Mouse (Mus musculus): ENCODE data around the gene Bysl. TPM values are rescaled to one million over a fixed set of nuclear protein-coding genes. Genes with fewer than 3 reads are reported as not detected.
A peak's percentile ranks its signal among the peaks of the same experiment; 100 is the strongest.

The Bysl gene
- total and polyA plus RNA-seq, 3 experiments, result 8.1 to 35.2 (median 11.3) TPM

DNA sequence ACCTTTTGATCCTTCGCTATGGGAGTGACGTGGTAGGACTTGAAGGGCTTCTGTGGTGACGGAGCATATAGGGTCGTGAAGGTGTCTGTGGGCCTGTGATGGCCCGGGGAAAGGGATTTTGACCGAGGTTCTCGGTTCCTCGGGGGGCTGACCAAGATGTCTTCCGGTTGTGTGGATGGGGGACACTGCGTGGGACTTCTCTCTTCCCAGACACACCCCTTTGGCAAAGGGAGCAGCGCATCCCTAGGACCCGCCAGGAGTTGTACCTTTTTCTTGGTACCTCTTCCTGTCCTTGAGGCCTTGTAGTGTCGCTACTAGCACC lies 330 bp upstream of the Bysl start:
- no peak for TF ChIP-seq POLR2AphosphoS5 (IDR thresholded peaks at IDR 0.05; ENCODE audit: insufficient replicate concordance, low read depth, low read length)
- Histone ChIP-seq H3K27me3 (ENCODE audit: insufficient read depth, low read length) (no peaks in the 10 kb centered on the region), H3K4me3 (ENCODE audit: low read depth, low read length) (peak overlapping the region; percentile 85), H3K36me3 (replicated peaks) (peaks cover 76% of the 10 kb centered on the region), H3K4me1 (ENCODE audit: insufficient read depth, low read depth, low read length) (peaks cover 68% of the 10 kb centered on the region), H3K9me3 (replicated peaks) (no peaks in the 10 kb centered on the region)
- ATAC-seq (ENCODE audit: extremely low read depth, insufficient number of reproducible peaks, low FRiP score, poor library complexity, severe bottlenecking), result no peak
- DNase-seq (ENCODE audit: low spot score), result no peak

DNA sequence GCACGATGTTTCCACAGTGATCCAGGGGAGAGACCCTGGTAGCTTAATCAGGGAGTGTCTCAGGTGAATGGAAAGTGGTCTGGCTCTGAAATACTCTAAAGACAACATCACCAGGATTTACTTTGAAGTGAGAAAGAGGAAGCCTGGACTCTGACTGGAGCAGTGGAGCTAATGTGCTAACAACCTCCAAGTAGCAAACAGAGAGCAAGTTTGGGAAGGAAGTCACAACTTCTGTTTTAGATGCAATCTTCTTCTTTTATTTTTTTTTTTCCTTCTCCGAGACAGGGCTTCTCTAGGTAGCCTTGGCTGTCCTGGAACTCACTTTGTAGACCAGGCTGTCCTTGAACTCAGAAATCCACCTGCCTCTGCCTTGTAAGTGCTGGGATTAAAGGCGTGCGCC lies 2.1 kb downstream of the Bysl start:
- TF ChIP-seq GATA2 (IDR thresholded peaks at IDR 0.05; ENCODE audit: borderline replicate concordance, low read depth, low read length), result no peak
- no peak for TF ChIP-seq GATA1 (IDR thresholded peaks at IDR 0.05; ENCODE audit: borderline replicate concordance, low read length)
- TF ChIP-seq CTCF (IDR thresholded peaks at IDR 0.05; ENCODE audit: low read depth, low read length), result no peak
- TF ChIP-seq POLR2AphosphoS5 (IDR thresholded peaks at IDR 0.05; ENCODE audit: insufficient replicate concordance, low read depth, low read length), result no peak
- Histone ChIP-seq H3K4me3 (ENCODE audit: low read depth, low read length) (no peak overlapping the region; the same call in 1 of the 2 replicates), H3K27me3 (ENCODE audit: insufficient read depth, low read length) (no peaks in the 10 kb centered on the region), H3K4me1 (ENCODE audit: insufficient read depth, low read depth, low read length) (peaks cover 51% of the 10 kb centered on the region), H3K9me3 (replicated peaks) (no peaks in the 10 kb centered on the region), H3K36me3 (replicated peaks) (peaks cover 75% of the 10 kb centered on the region)
- ATAC-seq (ENCODE audit: extremely low read depth, insufficient number of reproducible peaks, low FRiP score, poor library complexity, severe bottlenecking), result no peak
- DNase-seq (ENCODE audit: low spot score), result no peak

DNA sequence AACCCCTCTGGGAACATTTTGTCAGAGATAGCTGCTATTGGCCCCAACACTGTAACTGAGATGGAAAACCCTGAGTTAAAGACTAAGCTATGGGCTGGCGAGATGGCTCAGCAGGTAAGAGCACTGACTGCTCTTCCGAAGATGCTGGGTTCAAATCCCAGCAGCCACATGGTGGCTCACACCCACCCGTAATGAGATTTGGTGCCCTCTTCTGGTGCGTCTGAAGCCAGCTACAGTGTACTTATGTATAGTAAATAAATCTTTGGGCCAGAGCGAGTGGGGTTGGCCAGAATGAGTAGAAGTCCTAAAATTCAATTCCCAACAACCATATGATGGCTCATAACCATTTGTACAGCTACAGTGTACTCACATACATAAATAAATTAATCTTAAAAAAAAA lies 5.1 kb downstream of the Bysl start:
- peaks cover 40% of the 10 kb centered on the region for H3K4me1 ChIP-seq (ENCODE audit: insufficient read depth, low read depth, low read length)
- ATAC-seq (ENCODE audit: extremely low read depth, insufficient number of reproducible peaks, low FRiP score, poor library complexity, severe bottlenecking), result no peak
- peaks cover 82% of the 10 kb centered on the region for H3K36me3 ChIP-seq (replicated peaks)

DNA sequence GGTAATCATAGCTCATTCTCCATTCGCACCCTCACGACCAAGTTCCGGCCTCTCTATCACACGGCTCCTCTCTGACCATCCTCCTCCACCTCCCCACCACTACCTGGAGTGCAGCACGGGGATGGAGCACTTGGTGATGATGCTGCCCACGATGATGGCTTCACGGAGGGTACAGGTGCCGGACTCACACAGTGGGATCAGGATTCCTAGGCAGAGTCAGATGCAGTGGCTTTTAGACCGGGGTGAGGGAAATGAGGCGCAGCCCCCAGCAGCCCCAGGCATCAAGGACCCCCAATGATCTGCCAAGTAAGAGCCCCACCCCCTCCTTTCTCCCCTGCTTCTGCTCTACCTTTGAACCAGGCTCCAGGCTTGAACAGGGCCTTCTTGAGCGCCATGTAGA lies 9.0 kb downstream of the Bysl start:
- DNase-seq (ENCODE audit: low spot score) (no peak), ATAC-seq (ENCODE audit: extremely low read depth, insufficient number of reproducible peaks, low FRiP score, poor library complexity, severe bottlenecking) (no peak)
- Histone ChIP-seq H3K36me3 (replicated peaks) (peaks cover 95% of the 10 kb centered on the region), H3K4me1 (ENCODE audit: insufficient read depth, low read depth, low read length) (peaks cover 59% of the 10 kb centered on the region), H3K27me3 (ENCODE audit: insufficient read depth, low read length) (no peaks in the 10 kb centered on the region), H3K4me3 (ENCODE audit: low read depth, low read length) (no peak overlapping the region), H3K9me3 (replicated peaks) (no peaks in the 10 kb centered on the region)
- TF ChIP-seq CTCF (IDR thresholded peaks at IDR 0.05; ENCODE audit: low read depth, low read length) (no peak), TAL1 (conservative IDR thresholded peaks at IDR 0.05; ENCODE audit: low read depth, low read length) (no peak), GATA1 (IDR thresholded peaks at IDR 0.05; ENCODE audit: borderline replicate concordance, low read length) (no peak), POLR2AphosphoS5 (IDR thresholded peaks at IDR 0.05; ENCODE audit: insufficient replicate concordance, low read depth, low read length) (no peak), GATA2 (IDR thresholded peaks at IDR 0.05; ENCODE audit: borderline replicate concordance, low read depth, low read length) (no peak)

More for the DNA sequence above, 5.1 kb downstream of the Bysl start:
- TF ChIP-seq POLR2AphosphoS5 (IDR thresholded peaks at IDR 0.05; ENCODE audit: insufficient replicate concordance, low read depth, low read length) (no peak), TAL1 (conservative IDR thresholded peaks at IDR 0.05; ENCODE audit: low read depth, low read length) (no peak), CTCF (IDR thresholded peaks at IDR 0.05; ENCODE audit: low read depth, low read length) (no peak), GATA1 (IDR thresholded peaks at IDR 0.05; ENCODE audit: borderline replicate concordance, low read length) (no peak), GATA2 (IDR thresholded peaks at IDR 0.05; ENCODE audit: borderline replicate concordance, low read depth, low read length) (no peak)
- no peak overlapping the region for H3K4me3 ChIP-seq (ENCODE audit: low read depth, low read length)
- H3K27me3 ChIP-seq (ENCODE audit: insufficient read depth, low read length), result no peaks in the 10 kb centered on the region
- no peak for DNase-seq (ENCODE audit: low spot score)
- H3K9me3 ChIP-seq (replicated peaks), result no peaks in the 10 kb centered on the region

DNA sequence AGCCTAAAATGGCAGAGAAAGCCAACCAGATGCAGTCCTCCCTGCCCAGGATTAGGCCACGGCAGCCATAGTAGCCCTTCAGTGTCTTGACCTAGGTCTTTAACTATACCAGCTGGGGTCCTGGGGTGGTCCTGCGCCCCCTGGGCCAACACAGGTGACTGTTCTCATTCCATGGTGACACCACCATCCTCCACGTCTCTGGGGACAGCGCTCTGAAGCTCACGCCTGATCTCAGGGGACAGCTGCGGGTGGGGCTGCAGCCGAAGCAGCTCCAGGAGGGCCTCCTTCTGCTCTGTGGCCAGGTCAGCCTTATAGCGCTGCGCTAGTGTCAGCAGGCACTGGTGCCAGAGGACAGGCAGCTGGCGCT lies 9.9 kb downstream of the Bysl start:
- no peak for DNase-seq (ENCODE audit: low spot score)
- no peaks in the 10 kb centered on the region for H3K27me3 ChIP-seq (ENCODE audit: insufficient read depth, low read length)

DNA sequence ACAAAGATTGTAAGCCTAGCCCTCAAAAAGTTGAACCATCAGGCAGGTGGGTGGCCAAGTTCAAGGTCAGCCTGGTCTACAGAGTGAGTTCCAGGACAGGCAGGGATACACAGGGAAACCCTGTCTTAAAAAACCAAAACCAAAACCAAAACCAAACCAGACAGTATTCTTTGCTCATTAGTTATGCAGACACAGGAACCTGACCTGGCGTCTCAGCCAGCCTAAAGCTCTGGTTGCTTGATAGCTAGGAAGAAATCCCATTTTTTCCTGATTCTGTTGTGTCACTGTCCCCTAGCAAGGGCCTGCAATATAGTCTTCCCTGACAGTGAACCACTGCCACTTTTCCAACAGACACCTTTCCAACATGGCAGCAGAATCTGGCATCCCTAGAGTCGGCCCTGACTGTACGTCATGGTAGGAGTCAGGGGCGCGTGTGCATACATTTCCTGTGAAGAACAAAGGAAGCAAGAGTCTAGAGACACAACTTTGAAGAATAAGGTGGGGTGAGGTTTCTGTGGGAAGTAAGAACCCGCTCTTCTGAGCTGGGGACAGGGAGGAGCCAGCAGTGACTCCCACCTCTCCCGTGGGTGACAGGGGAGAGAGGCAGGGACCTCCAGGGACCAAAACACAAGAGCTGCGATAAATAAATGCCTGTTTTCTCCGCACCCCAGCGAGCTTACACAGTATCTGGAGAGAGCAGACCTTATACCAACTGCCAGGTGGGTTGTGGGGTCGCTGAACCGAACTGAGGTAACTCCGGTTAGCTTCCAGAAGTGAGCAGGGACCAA lies 10.5 kb downstream of the Bysl start:
- H3K4me1 ChIP-seq (ENCODE audit: insufficient read depth, low read depth, low read length), result peaks cover 65% of the 10 kb centered on the region
- no peak for TF ChIP-seq GATA2 (IDR thresholded peaks at IDR 0.05; ENCODE audit: borderline replicate concordance, low read depth, low read length)
- no peak for TF ChIP-seq TAL1 (conservative IDR thresholded peaks at IDR 0.05; ENCODE audit: low read depth, low read length)
- no peak for TF ChIP-seq GATA1 (IDR thresholded peaks at IDR 0.05; ENCODE audit: borderline replicate concordance, low read length)
- TF ChIP-seq POLR2AphosphoS5 (IDR thresholded peaks at IDR 0.05; ENCODE audit: insufficient replicate concordance, low read depth, low read length), result no peak
- TF ChIP-seq CTCF (IDR thresholded peaks at IDR 0.05; ENCODE audit: low read depth, low read length), result no peak
- no peaks in the 10 kb centered on the region for H3K27me3 ChIP-seq (ENCODE audit: insufficient read depth, low read length)
- no peak for ATAC-seq (ENCODE audit: extremely low read depth, insufficient number of reproducible peaks, low FRiP score, poor library complexity, severe bottlenecking)
- H3K4me3 ChIP-seq (ENCODE audit: low read depth, low read length), result no peak overlapping the region
- H3K36me3 ChIP-seq (replicated peaks), result peaks cover 96% of the 10 kb centered on the region
- H3K9me3 ChIP-seq (replicated peaks), result no peaks in the 10 kb centered on the region
- DNase-seq (ENCODE audit: low spot score), result no peak

More for the DNA sequence above, 9.9 kb downstream of the Bysl start:
- Histone ChIP-seq H3K9me3 (replicated peaks) (no peaks in the 10 kb centered on the region), H3K4me1 (ENCODE audit: insufficient read depth, low read depth, low read length) (peaks cover 60% of the 10 kb centered on the region), H3K36me3 (replicated peaks) (peaks cover 96% of the 10 kb centered on the region), H3K4me3 (ENCODE audit: low read depth, low read length) (peak overlapping the region; percentile 11; the same call in 1 of the 2 replicates)
- no peak for ATAC-seq (ENCODE audit: extremely low read depth, insufficient number of reproducible peaks, low FRiP score, poor library complexity, severe bottlenecking)
- TF ChIP-seq GATA2 (IDR thresholded peaks at IDR 0.05; ENCODE audit: borderline replicate concordance, low read depth, low read length) (no peak), TAL1 (conservative IDR thresholded peaks at IDR 0.05; ENCODE audit: low read depth, low read length) (no peak), POLR2AphosphoS5 (IDR thresholded peaks at IDR 0.05; ENCODE audit: insufficient replicate concordance, low read depth, low read length) (no peak), CTCF (IDR thresholded peaks at IDR 0.05; ENCODE audit: low read depth, low read length) (no peak), GATA1 (IDR thresholded peaks at IDR 0.05; ENCODE audit: borderline replicate concordance, low read length) (no peak)
